Comparison of ENCODE assay signal across 11 mouse cellular contexts in genomic region chr13:93936455-93936854, GRCm38 (mm10).
DNase-seq lines count a peak whose midpoint lies in the region; ATAC-seq and TF ChIP-seq lines count a peak whose summit lies in the region.
"Had no signal": no experiment of that assay in that cellular context is flagged by ENCODE, and none has a peak within 500 bp of the region (broad histone marks: within the 10 kb centered on the region; RNA-seq: fewer than 3 reads in every experiment).

No protein-coding gene starts in this region.

- intact Hi-C loops in left cerebral cortex, postnatal 4 days (cut with DNase I): no loop called here

- TF ChIP-seq CTCF in brain, embryonic 14.5 days (IDR thresholded peaks at IDR 0.05; ENCODE audit: borderline replicate concordance, extremely low read depth, insufficient read depth, insufficient read length): no peak

- no peak for ATAC-seq in CD4-positive, CD25-positive, alpha-beta regulatory T cell, adult 4 months
- no peak for ATAC-seq in inflammation-experienced regulatory T-cells, adult 6 months

- TF ChIP-seq POLR2A in brain, embryonic 14.5 days (IDR thresholded peaks at IDR 0.05; ENCODE audit: borderline replicate concordance, extremely low read depth, insufficient read depth, insufficient read length, poor library complexity, severe bottlenecking): no peak

- DNase-seq in left cerebral cortex, postnatal 4 days: peak; percentile 91
- DNase-seq in left cerebral cortex, adult 11 months (ENCODE audit: low spot score): no peak
- peak; percentile 48 for DNase-seq in adipocyte (ENCODE audit: low spot score)
- DNase-seq in brain, embryonic 14.5 days (ENCODE audit: low read depth): peak; percentile 85
- DNase-seq in cerebellum, postnatal 4 days (ENCODE audit: low spot score in 2 of 2): peak; percentile 32 to 77
- no peak for DNase-seq in layer of hippocampus, adult 9-10 months (ENCODE audit: low spot score)
- DNase-seq: gastrocnemius, postnatal 14 days; lung, postnatal 36 days; thymus, postnatal 36 days had no signal

Comparison
In these comparisons a context has a peak if more than half of its experiments do, and no peak if none do; other contexts are left out.
1. DNase-seq: peak in left cerebral cortex, postnatal 4 days (single experiment), adipocyte (single experiment), brain, embryonic 14.5 days (single experiment) and cerebellum, postnatal 4 days (2 of 2); none in left cerebral cortex, adult 11 months (single experiment) and layer of hippocampus, adult 9-10 months (single experiment).